Mouse (Mus musculus) forebrain, embryonic 11.5 days (tissue): ENCODE measurements at regions not wholly inside any gene's neighbourhood (a gene's known extent, or its start where the extent isn't known, plus 50 kb on each side); places are given as distances from the start of the nearest gene placed in this dataset. TPM values are rescaled to one million over a fixed set of nuclear protein-coding genes. Genes with fewer than 3 reads are reported as not detected.

Source experiments
- microRNA-seq: library from miRNA; unstranded; fragments of <30 nt; microRNA quantifications from one replicate; pipeline ENCODE4, GENCODE M21; 2016; ENCODE audit not compliant: insufficient number of aligned reads

Small RNAs in the stretch of these regions (microRNA-seq; reads per million reads assigned to microRNA genes)
- not detected for gene Gm27684
